Mouse (Mus musculus): ENCODE results near the gene Crim1.
"Not testable (repeated sequence)": the region's sequence is repeated elsewhere in the genome, so short reads cannot be mapped to it uniquely, and the experiment has no call there.

Crim1 gene

DNA sequence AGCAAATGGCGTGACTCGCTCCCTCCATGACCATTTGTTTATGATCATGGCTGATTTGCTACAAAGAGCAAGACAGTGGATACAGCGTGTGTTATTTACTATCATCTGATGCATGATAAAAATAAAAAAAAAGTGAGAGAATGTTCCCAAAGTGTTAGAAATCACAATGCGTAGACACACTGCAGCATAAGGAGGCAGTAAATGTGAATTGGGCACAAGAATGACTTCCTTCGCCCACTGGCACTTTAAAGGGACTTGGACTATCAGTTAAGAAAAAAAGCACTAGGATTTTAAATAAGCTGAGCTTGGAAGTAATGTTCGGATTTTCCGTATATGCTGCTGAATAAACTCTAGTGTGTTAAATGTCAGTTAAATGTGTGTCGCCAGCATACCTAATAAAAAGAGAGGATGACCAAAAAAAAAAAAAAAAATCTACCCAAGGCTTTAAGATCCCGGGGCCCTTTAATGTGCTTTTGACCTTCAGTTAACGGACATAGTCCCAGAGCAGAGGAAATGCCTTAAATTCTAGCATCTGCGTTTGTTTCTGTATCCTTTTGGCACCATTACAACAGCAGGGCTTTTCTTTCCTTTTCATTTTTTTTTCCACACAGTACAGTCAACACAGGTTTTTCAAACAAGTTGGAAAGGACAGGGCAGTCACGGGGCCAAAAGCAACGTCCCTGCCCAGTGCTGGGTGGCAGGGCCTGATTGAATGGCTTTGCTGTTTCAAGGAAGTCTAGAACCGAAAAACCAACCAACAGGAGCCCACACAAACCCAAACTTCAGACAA, 50.3 kb downstream of the Crim1 start:
- no peak for DNase-seq (ENCODE audit: extremely low read depth, low read depth)

DNA sequence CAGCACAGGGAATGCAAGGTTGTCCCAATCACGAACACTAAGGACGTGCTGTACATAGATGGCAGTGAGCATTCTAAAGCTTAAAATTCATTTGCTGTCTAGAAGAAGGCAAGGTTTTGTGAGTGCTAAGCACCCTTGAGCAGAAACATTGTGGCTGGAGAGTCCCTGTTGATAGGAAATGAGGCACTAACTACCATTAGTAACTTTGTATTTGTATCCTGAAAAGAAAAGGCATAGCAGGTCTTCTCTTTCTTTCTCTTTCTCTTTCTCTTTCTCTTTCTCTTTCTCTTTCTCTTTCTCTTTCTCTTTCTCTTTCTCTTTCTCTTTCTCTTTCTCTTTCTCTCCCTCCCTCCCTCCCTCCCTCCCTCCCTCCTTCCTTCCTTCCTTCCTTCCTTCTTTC, 53.5 kb downstream of the Crim1 start:
- not testable (repeated sequence) for DNase-seq (ENCODE audit: extremely low read depth, low read depth)

DNA sequence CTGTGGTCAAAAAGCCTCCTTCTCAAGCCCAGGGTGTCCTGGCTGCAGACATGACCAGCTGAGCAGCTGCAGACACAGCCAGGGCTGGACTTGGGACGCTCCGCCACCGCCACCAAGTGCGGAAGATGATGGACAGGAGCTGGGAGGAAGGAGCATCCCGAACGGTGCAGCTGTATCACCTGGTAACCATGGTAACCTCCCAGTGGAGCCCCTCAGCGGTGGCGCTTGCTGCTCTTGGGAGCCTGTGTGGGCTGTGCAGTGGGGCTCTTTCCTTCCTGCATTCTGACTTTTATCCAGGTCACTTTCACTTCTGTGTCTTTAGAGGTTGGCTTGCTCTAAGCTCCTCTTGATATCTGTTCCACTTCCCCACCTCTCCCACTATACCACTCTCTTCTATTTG, 54.2 kb downstream of the Crim1 start:
- DNase-seq (ENCODE audit: extremely low read depth, low read depth): no peak

GRCm38 (mm10) chr17:78255711-78256110, 55.7 kb downstream of the Crim1 start:
- DNase-seq (ENCODE audit: extremely low read depth, low read depth): no peak

GRCm38 (mm10) chr17:78256534-78256933, 56.5 kb downstream of the Crim1 start:
- no peak for DNase-seq (ENCODE audit: extremely low read depth, low read depth)

DNA sequence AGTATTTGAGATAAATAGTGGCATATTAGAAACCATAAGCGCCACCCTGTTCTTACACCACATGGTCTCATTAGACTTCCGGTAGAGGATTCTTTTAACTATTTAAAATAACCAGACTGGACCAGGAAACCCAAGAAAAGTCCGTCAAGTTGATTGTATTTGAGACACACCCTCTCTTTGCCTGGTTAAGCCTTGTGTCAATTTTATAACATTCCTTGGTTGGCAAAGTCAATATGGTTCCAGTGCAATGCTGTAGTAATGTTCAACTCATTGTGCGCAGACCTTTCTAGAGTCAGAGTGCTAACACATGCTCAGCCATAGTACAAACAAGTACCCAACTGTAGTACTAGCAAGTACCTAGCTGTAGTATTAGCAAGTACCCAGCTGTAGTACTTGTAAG, 61.6 kb downstream of the Crim1 start:
- no peak for DNase-seq (ENCODE audit: extremely low read depth, low read depth)

DNA sequence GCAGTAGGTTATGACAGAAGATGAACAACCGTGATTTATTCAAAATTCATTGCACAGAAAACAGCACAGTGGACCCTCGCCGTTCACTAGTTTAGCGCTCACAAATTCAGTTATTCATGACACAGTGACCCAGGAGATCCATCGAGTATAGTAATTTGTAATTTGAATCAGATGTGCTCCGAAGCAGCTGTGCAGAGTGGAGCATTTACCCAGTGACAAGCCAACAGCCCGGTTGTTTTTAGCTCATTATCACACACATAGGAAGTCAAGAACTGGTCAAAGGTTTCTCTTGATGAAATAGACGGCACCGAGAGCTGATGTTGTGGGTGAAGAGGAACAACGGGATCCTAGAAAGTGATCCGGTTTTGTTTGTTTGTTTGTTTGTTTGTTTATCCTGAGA, 64.1 kb downstream of the Crim1 start:
- DNase-seq (ENCODE audit: extremely low read depth, low read depth): no peak

GRCm38 (mm10) chr17:78265135-78265534, 65.1 kb downstream of the Crim1 start:
- no peak for DNase-seq (ENCODE audit: extremely low read depth, low read depth)

GRCm38 (mm10) chr17:78266271-78266670, 66.2 kb downstream of the Crim1 start:
- no peak for DNase-seq (ENCODE audit: extremely low read depth, low read depth)

DNA sequence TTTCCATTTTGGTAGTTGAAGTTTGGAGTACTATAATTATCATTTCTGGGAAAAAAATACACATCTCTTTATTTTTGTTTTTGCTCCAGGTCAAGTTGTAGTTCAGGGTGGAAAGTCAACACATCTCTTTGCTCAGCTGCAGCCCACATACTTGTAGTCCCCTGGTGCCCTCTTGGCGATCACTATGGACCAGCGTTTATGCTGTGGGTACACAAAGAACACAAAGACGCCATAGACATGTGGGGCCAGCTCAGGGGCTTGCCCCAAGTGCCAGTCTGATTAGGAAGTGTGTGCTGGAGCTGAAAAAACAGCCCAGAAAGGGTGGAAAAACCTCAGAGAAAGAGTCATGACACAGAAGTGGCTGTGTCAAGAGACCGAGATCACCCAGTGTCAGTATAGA, 68.5 kb downstream of the Crim1 start:
- no peak for DNase-seq (ENCODE audit: extremely low read depth, low read depth)

- DNase-seq (ENCODE audit: extremely low read depth, low read depth): no peak
Observed at GRCm38 (mm10) chr17:78269311-78269710, 69.3 kb downstream of the Crim1 start.

DNA sequence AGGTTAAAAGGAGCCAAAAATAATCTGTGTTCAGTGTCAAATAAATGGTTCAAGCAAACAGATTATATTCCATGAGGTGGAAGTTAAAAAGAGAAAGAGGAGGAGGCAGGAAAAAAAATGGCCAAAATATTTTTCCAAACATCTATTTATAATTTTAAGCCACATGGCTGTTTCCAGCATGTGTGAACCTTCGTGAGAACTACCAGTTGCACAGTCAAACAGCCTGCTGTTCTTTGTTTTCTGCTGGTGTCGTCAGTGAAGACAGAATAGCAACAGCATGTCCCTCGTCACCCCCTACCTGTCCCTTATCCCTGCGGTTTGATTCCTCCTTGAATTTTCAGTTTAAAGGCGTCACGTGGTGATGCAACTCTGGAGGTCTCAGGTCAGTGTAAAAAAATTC, 70.0 kb downstream of the Crim1 start:
- no peak for DNase-seq (ENCODE audit: extremely low read depth, low read depth)

- DNase-seq (ENCODE audit: extremely low read depth, low read depth): no peak
Observed at GRCm38 (mm10) chr17:78271731-78272130, 71.7 kb downstream of the Crim1 start.

DNA sequence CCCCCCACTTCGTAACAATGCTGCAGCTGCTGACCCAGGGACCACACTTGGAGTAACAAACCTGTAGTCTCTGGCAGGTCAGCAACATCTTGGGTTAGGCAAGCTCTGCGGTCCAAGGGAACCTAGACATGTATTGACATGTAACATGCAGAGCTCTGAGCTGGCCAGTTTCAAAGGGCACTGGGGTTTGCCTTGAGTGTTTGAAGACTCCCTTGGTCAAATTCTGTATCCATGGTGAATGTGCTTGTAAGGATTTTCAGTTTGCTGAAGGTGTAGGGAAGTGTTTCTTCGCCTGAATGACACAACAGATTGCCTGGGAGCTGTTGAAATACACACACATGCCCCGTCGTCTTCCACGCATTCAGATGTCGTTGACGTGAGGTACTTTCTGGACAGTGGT, 72.1 kb downstream of the Crim1 start:
- DNase-seq (ENCODE audit: extremely low read depth, low read depth): no peak

- DNase-seq (ENCODE audit: extremely low read depth, low read depth): no peak
Observed at GRCm38 (mm10) chr17:78272713-78273483, 72.8 kb downstream of the Crim1 start.

DNA sequence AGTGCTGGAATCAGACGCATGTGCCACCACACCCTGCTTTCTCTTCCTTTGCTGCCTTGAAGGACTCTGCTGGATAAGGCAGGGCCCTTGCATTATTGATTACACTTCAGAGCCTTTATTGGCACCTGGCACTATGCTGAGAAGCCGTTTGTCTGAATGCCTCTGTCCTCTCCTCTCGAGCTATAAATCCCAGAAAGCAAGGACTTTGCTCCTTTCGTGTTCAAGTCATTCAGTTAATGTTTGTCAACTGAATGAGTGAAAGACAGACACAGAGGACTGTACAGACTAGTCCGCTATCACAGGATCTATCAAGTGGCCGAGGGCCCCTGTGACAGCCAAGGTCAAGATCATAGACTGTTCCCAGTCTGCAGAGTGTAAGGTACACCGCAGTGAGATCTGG, 73.8 kb downstream of the Crim1 start:
- DNase-seq (ENCODE audit: extremely low read depth, low read depth): no peak

- no peak for DNase-seq (ENCODE audit: extremely low read depth, low read depth)
Observed at GRCm38 (mm10) chr17:78274609-78275506, 74.8 kb downstream of the Crim1 start.

DNA sequence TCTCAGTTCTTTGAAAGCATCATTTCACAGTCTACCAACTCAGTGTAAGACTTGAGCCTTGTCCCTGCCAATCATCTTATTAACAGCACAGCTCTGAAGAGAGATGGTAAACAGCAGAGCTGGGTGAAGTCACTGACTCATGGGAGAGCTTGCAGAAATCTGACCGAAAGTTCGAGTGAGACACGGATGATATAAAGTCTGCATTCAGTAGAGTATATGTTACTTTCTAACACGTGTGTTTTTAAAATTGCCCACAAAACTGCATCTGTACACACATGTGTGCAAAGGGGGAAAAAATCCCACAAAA, 75.4 kb downstream of the Crim1 start:
- DNase-seq (ENCODE audit: extremely low read depth, low read depth): no peak

- no peak for DNase-seq (ENCODE audit: extremely low read depth, low read depth)
Observed at GRCm38 (mm10) chr17:78279191-78279590, 79.1 kb downstream of the Crim1 start.

DNA sequence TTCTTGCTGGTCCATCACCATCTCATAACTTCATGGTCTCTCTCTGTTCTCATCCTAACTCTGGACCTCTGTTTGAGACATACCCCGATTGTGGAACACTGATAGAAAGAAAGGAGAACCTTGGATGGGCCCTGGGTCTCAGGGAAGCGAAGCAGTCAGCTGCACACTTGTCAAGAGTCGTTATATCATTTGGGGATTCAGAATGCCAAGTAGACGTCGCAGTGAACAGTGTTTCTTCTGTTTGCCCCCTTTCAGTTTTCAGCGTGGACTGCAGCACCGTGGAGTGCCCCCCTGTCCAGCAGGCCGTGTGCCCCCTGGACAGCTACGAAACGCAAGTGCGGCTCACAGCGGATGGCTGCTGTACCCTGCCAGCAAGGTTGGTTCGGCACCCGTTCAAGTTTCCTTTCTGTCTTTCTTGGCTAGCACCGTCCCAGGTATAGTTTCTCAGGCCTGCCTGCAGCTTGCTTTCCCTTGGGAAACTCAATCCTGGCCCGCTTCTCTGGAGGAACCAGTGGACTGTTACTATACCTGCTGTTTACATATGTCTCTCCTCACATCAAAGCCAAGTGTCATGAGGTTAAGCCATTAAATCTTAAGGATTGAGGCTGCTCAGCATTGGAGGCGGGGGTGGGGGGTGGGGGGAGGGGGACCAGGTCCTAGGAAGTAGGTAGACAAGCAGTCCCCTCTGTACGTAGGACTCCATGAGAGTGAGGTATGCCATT, 81.1 kb downstream of the Crim1 start:
- no peak for DNase-seq (ENCODE audit: extremely low read depth, low read depth)

DNA sequence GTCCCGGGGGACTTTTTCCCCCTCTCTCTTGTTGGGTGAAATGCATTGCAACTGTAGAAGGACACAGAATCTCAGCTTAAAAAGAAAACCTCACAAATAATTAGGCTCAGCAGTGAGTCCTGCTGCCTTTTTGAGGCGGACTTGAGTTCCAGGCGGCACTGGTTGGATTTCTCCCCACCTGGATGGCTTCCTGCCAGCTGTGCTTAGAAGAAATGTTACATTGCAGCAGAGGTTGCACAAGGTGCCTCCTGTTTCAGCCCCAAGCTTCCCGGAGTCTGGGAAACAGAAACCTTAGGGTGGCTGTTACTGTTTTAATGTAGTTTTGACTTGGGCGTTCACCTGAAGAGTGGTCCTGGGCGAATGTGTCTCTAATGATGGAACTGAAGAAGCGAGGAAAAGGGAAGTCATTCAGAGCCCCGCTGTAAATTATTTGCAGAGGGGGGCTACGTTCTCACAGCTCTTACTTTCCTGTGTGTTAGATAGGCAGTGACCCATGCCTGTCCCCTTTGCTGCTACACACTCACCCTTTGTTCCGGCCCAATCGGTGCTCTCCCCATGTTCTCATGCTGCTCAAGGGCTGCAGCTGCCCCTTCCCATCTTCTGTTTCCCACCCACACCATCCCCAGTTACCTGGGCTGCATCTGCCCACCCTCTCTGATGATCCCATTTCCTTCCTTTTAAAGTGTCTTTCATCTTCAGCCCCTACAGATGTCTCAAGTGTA, 83.4 kb downstream of the Crim1 start:
- DNase-seq (ENCODE audit: extremely low read depth, low read depth): no peak
